Mouse (Mus musculus) right cerebral cortex, postnatal 4 days (tissue): Measurements from ENCODE around the gene Tsc1.

Experiments
- DNase-seq: peaks from one replicate; pipeline ENCODE4 v3.0.0-alpha.2; 2022

Tsc1 gene

GRCm38 (mm10) chr2:28640461-28641424, at the start of gene Tsc1:
Tsc1 (plus strand) TSS chr2:28641228.
- DNase-seq = peak; percentile 93

DNA sequence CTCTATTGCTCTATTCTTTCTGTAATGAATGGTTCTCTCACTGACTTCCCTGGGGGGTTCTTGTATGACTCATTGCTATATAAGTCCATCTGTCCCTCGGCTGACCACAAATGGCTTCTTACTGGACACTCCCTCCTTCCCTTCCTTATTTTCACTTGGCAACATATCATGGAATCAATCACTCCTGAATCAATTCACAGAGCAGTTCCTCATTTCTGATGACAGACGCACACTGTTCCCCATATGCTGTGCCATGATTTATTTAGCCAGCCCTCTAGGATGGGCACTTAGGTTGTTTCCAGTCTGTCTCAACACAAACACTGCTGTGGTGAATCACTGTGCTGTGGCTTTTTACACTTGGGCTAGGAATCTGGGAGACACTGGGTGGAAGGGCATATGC, 49.5 kb upstream of the Tsc1 start:
- DNase-seq = no peak

GRCm38 (mm10) chr2:28592809-28593208, 48.2 kb upstream of the Tsc1 start:
- DNase-seq = peak; percentile 35

DNA sequence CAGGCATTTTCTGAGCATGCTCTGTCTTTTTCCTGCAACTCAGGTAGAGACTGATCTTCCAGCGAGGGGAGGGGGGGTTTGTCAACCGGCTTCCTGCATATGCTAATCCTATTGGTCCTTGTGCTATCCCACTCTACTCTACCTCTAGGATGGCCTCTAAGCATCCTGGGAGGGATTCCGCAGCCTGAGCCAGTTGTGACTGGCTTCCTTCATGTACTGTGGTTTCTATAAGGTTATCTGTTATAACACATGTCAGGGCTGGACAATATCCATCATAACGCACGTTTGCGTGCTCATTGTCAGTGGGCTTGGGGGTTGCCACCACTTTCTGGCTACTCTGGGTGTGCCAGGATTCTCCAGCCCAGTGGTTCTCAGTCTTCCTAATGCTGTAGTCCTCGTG, 45.0 kb upstream of the Tsc1 start:
- no peak for DNase-seq

GRCm38 (mm10) chr2:28596998-28597397, 44.0 kb upstream of the Tsc1 start:
- DNase-seq = no peak

- no peak for DNase-seq
These were observed 43.1 kb upstream of the Tsc1 start for GRCm38 (mm10) chr2:28597733-28598547.

DNA sequence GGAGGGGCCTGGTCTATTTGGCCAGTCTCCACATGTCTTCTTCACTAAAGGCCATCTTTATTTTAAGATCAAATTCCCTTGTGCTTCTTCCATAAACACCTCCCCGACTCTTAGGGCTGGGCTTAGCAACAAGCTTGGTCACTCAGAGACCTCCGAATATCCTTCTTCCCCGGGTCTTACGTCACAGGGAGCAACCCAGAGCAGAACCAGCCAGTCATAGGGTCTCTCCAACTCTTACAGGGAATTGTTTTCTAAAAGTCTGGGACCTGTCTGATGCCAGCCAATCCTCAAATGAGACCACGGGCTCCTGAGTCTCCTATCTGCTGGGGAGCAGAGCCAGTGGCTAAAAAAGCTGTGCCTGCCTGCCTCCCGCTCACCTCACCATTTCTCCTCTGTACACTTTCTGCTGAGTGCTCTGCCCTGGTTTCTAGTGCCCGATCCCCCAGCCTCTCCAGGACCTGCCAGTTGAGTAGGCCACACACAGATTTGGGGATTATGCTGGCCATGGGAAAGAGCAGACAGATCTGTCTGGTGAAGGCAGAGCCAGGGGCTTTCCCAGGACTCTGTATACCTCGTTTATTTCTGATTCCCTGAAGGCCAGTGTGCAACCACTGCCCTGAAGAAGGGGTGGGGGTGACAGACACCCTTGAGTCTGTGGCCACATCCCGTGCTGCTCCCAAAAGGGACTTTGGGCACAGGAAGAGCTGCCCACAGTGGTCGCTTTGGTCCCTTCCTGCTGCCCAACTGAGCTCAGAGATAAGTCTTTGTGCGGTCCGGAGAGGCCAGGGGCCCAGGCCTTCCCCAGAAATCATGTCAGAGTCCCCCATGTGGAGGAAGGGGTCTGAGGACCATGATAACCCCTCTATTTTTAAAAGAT, 42.1 kb upstream of the Tsc1 start:
- DNase-seq = no peak

DNA sequence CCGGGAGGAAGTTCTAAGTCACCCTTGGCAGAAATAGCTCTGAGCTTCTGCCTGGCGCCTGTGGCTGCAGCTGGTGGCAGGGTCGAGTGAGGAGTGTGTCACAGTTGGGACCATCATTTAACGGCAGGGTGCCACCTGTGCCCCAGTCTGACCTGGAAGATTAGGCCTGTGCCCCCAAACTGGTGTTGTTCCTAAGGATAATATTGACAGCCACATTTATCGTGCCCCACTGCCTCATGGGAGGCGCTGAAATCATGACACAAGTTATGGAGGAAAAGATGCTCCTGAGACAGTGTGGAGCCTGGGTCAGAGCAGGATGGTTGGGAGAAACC, 41.5 kb upstream of the Tsc1 start:
- no peak for DNase-seq

DNA sequence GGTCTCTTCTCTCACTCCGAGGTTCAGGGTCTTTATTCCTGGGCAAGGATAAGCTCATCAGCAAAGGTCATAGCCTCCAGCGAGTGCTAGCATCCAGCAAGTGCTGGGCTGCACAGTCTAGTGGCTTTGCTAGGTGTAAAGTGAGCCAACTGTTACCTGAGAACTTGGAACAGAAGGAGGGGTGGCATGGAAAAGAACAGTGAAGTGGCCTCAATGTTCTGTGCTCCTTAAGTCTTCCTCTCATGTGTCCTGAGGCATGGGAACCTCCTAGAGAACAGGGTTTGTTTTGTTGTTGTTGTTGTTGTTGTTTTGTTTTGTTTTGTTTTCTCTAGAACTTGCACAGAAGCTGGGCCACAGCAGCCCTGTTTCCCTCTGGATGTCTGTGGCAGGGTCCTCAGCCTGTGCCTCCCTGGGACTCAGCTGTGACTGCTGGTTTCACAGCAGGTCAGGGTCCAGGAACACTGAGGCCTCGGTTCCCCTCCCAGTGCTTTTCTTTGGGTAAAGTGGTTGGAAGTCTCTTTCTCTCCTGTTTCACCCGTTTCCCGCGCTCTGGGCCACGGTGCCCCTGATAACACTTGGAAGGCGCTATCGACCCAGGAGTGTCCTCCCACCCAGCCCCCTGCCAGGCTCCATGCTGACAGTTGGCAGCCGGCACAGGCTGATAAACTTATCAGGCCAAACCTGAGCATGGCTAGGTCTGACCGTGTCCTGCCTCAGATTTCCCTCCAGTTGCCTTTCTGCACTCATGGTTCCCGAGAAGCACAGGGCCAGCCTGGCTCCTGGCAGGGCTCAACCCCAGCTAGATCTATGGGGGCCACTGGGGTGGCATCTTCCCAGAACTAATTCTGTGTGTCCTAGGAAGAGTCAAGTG, 39.1 kb upstream of the Tsc1 start:
- DNase-seq = no peak

- no peak for DNase-seq
These were observed 37.5 kb upstream of the Tsc1 start for GRCm38 (mm10) chr2:28603542-28603941.

- no peak for DNase-seq
These were observed 35.1 kb upstream of the Tsc1 start for GRCm38 (mm10) chr2:28605789-28606541.

GRCm38 (mm10) chr2:28606601-28607340, 34.3 kb upstream of the Tsc1 start:
- DNase-seq = no peak

DNA sequence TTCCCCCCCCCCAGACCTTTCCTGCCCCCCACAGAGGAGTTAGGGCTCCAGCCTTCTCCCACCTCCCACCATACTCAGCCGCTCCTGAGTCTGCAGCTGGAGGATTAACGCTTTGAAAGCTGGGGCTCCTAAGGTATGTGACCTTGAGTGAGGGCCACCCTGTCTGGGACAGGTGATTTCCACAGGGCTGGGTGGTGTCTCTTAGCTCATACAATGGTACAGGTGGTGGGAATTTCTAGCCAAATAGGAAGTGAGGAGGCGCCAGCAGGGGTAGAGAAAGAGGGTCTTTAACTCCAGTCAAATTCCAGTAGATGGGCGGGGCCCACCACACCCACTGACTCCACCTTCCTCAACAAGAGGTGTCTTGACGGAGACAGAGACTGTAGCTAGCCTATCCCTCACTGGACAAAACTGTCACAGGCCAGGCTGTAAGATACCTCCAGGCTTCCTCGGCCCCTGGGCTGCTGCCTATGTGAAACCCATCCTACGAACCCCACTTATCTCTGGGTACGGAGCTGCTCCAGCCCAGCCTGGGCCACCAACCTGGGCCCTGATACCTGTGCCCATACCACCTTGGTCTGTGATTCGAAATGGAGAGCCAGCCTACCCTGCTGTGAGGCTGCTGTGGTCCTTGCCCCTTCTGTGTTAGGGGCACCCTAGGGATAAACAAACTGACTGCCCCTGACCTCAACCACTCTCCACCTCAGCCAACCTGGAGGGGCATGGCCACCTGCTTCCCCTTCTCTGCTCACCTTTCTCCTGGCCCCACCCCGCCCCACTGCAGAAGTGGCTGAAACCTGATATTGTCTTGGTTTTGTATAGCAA, 33.5 kb upstream of the Tsc1 start:
- DNase-seq = no peak

DNA sequence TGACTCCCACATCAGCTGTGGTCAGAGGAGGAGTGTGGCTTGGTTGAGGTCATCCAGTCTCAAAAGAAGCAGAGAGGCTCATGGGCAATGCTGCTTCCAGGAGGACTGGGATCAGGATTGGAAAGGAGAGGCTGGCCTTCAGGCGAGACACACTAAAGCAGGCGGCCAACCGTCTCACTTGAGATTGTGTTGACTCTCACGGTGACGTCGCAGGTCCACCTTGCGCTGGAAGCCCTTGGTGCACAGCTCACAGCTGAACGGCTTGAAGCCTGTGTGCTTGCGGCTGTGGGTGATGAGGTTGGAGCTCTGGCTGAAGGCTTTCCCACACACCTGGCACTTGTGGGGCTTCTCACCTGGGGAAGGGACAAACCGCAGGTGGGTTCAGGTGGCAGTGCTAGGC, 31.2 kb upstream of the Tsc1 start:
- DNase-seq = no peak

- no peak for DNase-seq
These were observed 30.2 kb upstream of the Tsc1 start for GRCm38 (mm10) chr2:28610716-28611406.

DNA sequence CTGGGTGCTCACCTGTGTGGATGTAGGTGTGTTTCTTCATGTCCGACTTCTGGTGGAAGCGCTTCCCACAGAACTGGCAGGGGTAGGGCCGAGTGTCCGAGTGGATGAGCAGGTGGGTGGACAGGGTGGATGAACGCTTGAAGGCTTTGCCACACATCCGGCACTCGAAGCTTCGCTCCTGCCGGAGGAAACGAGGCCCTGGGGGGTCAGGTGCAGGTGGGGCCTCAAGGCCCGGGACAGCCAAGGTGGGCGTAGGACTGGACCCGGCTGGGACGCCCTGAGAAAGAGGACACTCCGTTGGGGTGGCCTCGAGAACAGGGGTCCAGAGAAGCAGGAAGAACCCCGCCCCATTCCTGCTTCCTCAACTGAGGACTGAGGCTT, 29.6 kb upstream of the Tsc1 start:
- no peak for DNase-seq

DNA sequence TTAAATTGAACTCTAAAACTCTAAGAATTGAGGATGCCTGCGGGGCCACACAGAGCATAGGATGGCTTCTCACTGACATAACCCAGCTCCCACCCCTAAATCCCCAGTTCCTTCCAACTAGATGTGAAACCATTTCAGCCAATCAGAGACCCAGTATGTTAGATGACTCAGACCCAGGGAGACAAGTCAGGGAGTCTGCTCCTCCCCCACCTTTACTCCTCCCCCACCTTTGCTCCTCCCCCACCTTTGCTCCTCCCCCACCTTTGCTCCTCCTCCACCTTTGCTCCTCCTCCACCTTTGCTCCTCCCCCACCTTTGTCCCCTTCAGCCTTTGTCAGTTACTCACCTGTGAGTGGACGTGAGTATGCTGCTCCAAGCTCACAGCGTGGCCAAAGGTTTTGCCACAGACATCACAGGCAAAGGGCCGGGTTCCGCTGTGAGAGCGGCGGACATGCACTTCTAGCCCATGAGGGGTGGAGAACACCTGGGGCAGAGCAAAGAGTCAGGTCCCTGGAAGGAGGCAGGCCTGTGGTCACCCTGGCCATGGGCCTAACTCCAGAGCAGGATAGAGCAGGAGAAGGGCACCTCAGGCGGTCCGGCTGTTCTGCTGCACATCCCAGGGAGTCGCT, 28.5 kb upstream of the Tsc1 start:
- DNase-seq = no peak

DNA sequence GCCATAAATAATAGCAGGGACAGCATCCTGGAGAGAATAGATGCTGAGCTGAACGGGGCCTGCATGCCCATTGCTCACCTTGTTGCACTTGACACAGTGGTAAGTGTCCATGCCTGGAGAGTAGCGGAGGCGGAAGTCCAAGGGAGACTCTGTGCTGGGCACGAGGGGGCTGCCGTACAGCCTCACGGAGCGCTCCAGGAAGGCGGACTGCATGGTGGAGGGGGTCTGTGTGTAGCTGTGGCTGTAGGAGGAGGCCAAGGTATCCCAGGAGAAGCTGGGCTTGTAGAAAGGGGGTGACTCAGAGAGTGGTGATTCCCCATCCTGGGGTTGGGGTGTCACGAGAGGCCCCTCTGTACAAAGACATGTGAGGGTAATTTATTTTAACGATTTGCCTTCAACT, 27.4 kb upstream of the Tsc1 start:
- DNase-seq = no peak

GRCm38 (mm10) chr2:28616358-28616757, 24.7 kb upstream of the Tsc1 start:
- DNase-seq = no peak
